Mouse (Mus musculus) neural tube, embryonic 15.5 days (tissue): ENCODE results near the gene Gen1. TPM values are rescaled to one million over a fixed set of nuclear protein-coding genes. Genes with fewer than 3 reads are reported as not detected.

Experiments
- ATAC-seq: fragments of 200-750 bp; cut with Nextera tagmentation; 2 replicates; pipeline ENCODE4 v1.8.0; 2017; ENCODE audit warnings: mild to moderate bottlenecking, moderate TSS enrichment, moderate library complexity; ENCODE audit not compliant: low FRiP score
- H3K27ac ChIP-seq: fragments of 300-500 bp; sonication (generic); replicated peaks from 2 replicates; pipeline ENCODE4 v1.5.1; 2015; ENCODE audit warnings: mild to moderate bottlenecking, inconsistent platforms
- H3K27me3 ChIP-seq: fragments of 300-500 bp; sonication (generic); replicated peaks from 2 replicates; pipeline ENCODE4 v1.6.1; 2015; ENCODE audit warnings: inconsistent platforms
- H3K36me3 ChIP-seq: fragments of 300-500 bp; sonication (generic); 2 replicates; pipeline ENCODE4 v1.6.1; 2015; ENCODE audit warnings: inconsistent platforms
- H3K4me1 ChIP-seq: fragments of 300-500 bp; sonication (generic); 2 replicates; pipeline ENCODE4 v1.6.1; 2015; ENCODE audit warnings: inconsistent platforms
- H3K4me2 ChIP-seq: fragments of 300-500 bp; sonication (generic); 2 replicates; pipeline ENCODE4 v1.6.1; 2015; ENCODE audit warnings: inconsistent platforms, mild to moderate bottlenecking, moderate library complexity
- H3K4me3 ChIP-seq: fragments of 300-500 bp; sonication (generic); replicated peaks from 2 replicates; pipeline ENCODE4 v1.5.1; 2015; ENCODE audit warnings: mild to moderate bottlenecking, inconsistent platforms
- H3K9ac ChIP-seq: fragments of 300-500 bp; sonication (generic); replicated peaks from 2 replicates; pipeline ENCODE4 v1.6.1; 2015; ENCODE audit warnings: mild to moderate bottlenecking, inconsistent platforms
- H3K9me3 ChIP-seq: fragments of 300-500 bp; sonication (generic); replicated peaks from 2 replicates; pipeline ENCODE4 v1.6.1; 2016; ENCODE audit warnings: inconsistent platforms
- WGBS: fragments of 180-500 bp; shearing (Covaris S2); methylation state at CpG from one replicate; pipeline ENCODE4 v1.1.7; 2015; ENCODE audit warnings: mixed read lengths; 5-methylcytosine and 5-hydroxymethylcytosine counted together
- microRNA-seq: library from miRNA; unstranded; fragments of <30 nt; microRNA quantifications from one replicate; pipeline ENCODE4, GENCODE M21; 2017
- polyA plus RNA-seq: library from polyadenylated mRNA; unstranded; fragments of >200 nt; fragmentation: Nextera tagmentation; extraction: Ambion mirVana; gene quantifications from 2 replicates; pipeline ENCODE4 v1.2.1, GENCODE M21; 2015

Gen1 gene
- polyA plus RNA-seq, 1 experiment from 2014 or later, result 1.9 TPM

GRCm38 (mm10) chr12:11203694-11204665, 61.6 kb downstream of the Gen1 start:
- Histone ChIP-seq H3K4me3 (no peak overlapping the region), H3K4me1 (no peaks in the 10 kb centered on the region), H3K27me3 (no peaks in the 10 kb centered on the region), H3K9me3 (no peaks in the 10 kb centered on the region), H3K27ac (0 out of 2 replicates have a peak overlapping the region, but pooled peaks have one; percentile 18), H3K9ac (no peak overlapping the region), H3K4me2 (no peak overlapping the region), H3K36me3 (no peaks in the 10 kb centered on the region)
- no peak for ATAC-seq
- 80% methylated on average over 18 of the region's 18 CpGs for WGBS

DNA sequence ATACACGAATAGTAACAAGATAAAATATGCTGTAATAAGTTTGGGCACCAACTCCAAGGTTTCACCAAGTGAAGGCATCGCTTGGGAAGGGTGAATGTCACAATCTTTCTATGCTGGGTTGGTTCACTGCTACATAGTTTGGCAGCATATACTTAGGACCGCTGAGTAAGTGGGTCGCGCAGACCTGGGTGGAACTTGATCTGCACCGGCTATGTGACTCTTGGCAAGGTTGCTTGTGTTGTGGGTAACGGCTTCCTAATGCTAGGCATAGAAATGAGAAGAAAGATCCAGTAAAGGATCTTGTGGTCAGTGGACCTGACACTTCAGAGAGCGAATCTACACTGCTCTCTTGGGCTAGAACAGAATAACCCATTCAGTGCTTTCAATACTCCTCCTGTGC, 63.1 kb downstream of the Gen1 start:
- 92% methylated on average over 8 of the region's 8 CpGs for WGBS
- H3K36me3 ChIP-seq, result no peaks in the 10 kb centered on the region
- H3K27ac ChIP-seq, result no peak overlapping the region
- ATAC-seq, result no peak
- no peaks in the 10 kb centered on the region for H3K9me3 ChIP-seq
- H3K27me3 ChIP-seq, result no peaks in the 10 kb centered on the region
- no peaks in the 10 kb centered on the region for H3K4me1 ChIP-seq
- H3K4me2 ChIP-seq, result no peak overlapping the region
- H3K4me3 ChIP-seq, result no peak overlapping the region
- H3K9ac ChIP-seq, result no peak overlapping the region

DNA sequence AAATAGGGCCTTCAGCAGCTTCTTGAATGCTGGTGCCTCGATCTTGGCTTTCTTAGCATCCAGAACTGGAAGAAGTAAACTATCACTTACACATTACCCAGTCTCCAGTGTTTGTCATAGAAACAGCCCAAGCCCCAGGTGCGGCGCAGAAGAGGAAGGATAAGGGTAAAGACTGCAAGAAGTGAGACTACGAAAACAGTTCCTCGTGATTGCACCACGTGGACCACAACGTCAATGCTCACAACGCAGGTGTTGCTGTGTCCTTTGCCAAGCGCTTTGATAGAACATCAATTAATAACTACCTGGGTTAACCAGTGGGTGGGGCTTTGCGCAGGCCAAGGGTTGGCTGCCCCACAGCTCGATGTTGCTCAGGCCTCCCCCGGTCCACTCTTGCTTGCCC, 64.9 kb downstream of the Gen1 start:
- H3K27ac ChIP-seq, result no peak overlapping the region
- H3K9ac ChIP-seq, result no peak overlapping the region
- 95% methylated on average over 12 of the region's 12 CpGs for WGBS
- H3K36me3 ChIP-seq, result no peaks in the 10 kb centered on the region
- H3K4me1 ChIP-seq, result peaks cover 6% of the 10 kb centered on the region; the same call in 1 of the 2 replicates
- ATAC-seq, result no peak
- no peaks in the 10 kb centered on the region for H3K9me3 ChIP-seq
- H3K27me3 ChIP-seq, result no peaks in the 10 kb centered on the region
- H3K4me2 ChIP-seq, result no peak overlapping the region
- no peak overlapping the region for H3K4me3 ChIP-seq

DNA sequence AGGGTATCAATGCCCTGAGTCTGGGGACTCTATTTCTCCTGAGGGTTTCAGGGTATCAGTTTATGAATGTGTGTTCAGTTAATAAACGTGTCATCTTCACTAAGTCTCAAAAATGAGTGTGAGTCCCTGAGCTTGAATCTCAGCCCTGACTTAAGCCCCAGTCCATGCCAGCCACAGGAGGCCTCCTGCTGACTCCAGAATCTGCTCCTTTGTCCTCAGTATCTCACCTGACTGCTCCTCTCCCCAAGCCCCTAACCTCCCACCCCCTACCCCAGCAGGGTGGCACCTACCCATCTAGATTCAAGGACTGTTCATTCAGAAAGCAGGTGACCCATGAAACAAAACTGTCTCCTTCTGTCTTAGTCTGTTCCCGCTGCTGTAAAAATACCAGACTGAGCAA, 67.0 kb downstream of the Gen1 start:
- H3K4me2 ChIP-seq, result no peak overlapping the region
- no peaks in the 10 kb centered on the region for H3K9me3 ChIP-seq
- peaks cover 6% of the 10 kb centered on the region; the same call in 1 of the 2 replicates for H3K4me1 ChIP-seq
- H3K9ac ChIP-seq, result no peak overlapping the region
- no peak overlapping the region for H3K4me3 ChIP-seq
- no peak overlapping the region for H3K27ac ChIP-seq
- no peaks in the 10 kb centered on the region for H3K36me3 ChIP-seq
- ATAC-seq, result no peak
- WGBS, result 45% methylated on average over 2 of the region's 2 CpGs
- no peaks in the 10 kb centered on the region for H3K27me3 ChIP-seq

DNA sequence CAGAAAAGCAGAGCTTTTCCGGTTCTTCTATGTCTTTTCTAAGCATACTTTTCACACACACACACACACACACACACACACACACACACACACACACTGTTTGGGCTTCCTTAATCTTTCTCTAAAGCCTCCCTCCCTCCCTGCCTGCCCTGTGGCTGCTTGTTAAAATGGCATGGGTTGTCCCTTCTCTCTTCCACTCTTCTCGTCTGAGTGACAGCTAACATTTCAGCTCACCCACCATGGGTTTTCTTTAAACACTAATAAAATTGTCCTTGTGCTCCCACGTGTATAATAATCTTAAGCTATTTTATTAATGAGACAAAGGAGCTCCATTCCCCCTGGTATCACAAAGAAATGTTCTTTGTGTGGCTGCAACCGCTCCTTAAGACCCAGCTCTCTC, 67.6 kb downstream of the Gen1 start:
- peaks cover 6% of the 10 kb centered on the region; the same call in 1 of the 2 replicates for H3K4me1 ChIP-seq
- no peak overlapping the region for H3K4me3 ChIP-seq
- no peak for ATAC-seq
- no peak overlapping the region for H3K27ac ChIP-seq
- H3K9me3 ChIP-seq, result no peaks in the 10 kb centered on the region
- no peaks in the 10 kb centered on the region for H3K27me3 ChIP-seq
- no peaks in the 10 kb centered on the region for H3K36me3 ChIP-seq
- 37% methylated on average over 4 of the region's 4 CpGs for WGBS
- no peak overlapping the region for H3K4me2 ChIP-seq
- H3K9ac ChIP-seq, result no peak overlapping the region

DNA sequence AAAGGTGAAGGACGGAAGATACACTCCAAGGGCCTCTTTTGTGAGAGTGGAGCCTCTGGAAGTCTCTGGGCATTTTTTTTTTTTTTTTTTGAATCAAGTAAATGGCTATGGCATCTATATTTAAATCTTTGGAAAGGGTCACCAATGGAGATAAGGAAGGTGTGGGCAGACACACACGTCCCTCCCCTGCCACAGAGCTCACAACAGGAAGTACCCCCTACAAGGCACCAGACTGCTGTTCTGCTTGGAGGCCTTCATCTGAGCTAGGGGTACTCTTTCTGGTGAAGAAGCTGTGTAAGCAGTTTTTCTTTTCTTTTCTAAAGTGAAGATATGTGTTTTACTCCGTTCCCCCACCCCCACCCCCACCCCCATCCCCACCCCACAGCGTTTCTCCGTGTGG, 68.8 kb downstream of the Gen1 start:
- Histone ChIP-seq H3K9ac (no peak overlapping the region), H3K9me3 (no peaks in the 10 kb centered on the region), H3K4me3 (no peak overlapping the region), H3K27ac (no peak overlapping the region), H3K27me3 (no peaks in the 10 kb centered on the region), H3K36me3 (no peaks in the 10 kb centered on the region), H3K4me2 (no peak overlapping the region), H3K4me1 (peaks cover 6% of the 10 kb centered on the region; the same call in 1 of the 2 replicates)
- WGBS, result 60% methylated on average over 5 of the region's 5 CpGs
- no peak for ATAC-seq

DNA sequence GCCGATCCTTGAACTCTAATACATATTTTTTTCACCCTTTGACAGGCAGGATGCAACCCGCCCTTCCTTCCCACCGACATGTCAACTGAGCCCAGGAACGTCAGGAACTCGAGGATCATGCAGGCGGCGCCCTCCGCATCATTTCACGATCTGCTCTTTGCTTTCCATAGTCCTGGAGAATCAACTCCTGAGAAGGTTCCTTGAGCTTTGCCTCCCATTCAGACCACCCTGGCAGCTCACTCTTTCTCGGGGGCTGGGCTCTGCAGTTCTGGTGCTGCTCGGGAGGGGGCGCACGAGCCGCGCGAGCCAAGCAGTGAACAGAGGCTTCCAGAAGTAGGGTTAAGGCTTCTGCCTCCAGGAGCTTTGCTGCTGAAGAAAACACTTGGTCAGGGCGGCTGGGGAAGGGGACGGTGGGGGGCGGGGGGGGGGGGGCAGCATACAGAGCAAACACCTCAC, 69.4 kb downstream of the Gen1 start:
- no peaks in the 10 kb centered on the region for H3K9me3 ChIP-seq
- peak overlapping the region; percentile 16; the same call in 1 of the 2 replicates for H3K4me3 ChIP-seq
- peak; percentile 50; the same call in 1 of the 2 replicates for ATAC-seq
- H3K9ac ChIP-seq, result no peak overlapping the region
- peak overlapping the region; percentile 53 for H3K4me2 ChIP-seq
- 11% methylated on average over 19 of the region's 19 CpGs for WGBS
- no peaks in the 10 kb centered on the region for H3K36me3 ChIP-seq
- H3K27me3 ChIP-seq, result no peaks in the 10 kb centered on the region
- peaks cover 6% of the 10 kb centered on the region; the same call in 1 of the 2 replicates for H3K4me1 ChIP-seq
- no peak overlapping the region for H3K27ac ChIP-seq

GRCm38 (mm10) chr12:11195031-11195430, 70.6 kb downstream of the Gen1 start:
- WGBS, result 90% methylated on average over 1 of the region's 1 CpGs
- H3K27ac ChIP-seq, result no peak overlapping the region
- H3K4me2 ChIP-seq, result no peak overlapping the region
- H3K9me3 ChIP-seq, result no peaks in the 10 kb centered on the region
- H3K36me3 ChIP-seq, result no peaks in the 10 kb centered on the region
- H3K4me1 ChIP-seq, result peaks cover 6% of the 10 kb centered on the region; the same call in 1 of the 2 replicates
- no peaks in the 10 kb centered on the region for H3K27me3 ChIP-seq
- ATAC-seq, result no peak
- no peak overlapping the region for H3K9ac ChIP-seq
- H3K4me3 ChIP-seq, result no peak overlapping the region

Small RNA genes lying within 50 kb of the gene (microRNA-seq; reads per million reads assigned to microRNA genes)
- not detected for gene Mir7675

Other genes starting within 250 kb of the Gen1 start
- 2.1 and 2.3 TPM in 2 replicates for gene Kcns3, start 114.7 kb downstream of the Gen1 start, polyA plus RNA-seq
- not detected in 2 replicates for gene Msgn1, start 56.8 kb downstream of the Gen1 start, polyA plus RNA-seq
- gene Smc6, start 85 bp upstream of the Gen1 start, polyA plus RNA-seq, result 113 and 124 TPM in 2 replicates
- 142 and 148 TPM in 2 replicates for gene Vsnl1, start 170.8 kb upstream of the Gen1 start, polyA plus RNA-seq
- gene Rad51ap2, start 190.3 kb upstream of the Gen1 start, polyA plus RNA-seq, result 0.28 and 0.36 TPM in 2 replicates